Mouse (Mus musculus) left cerebral cortex, postnatal 4 days (tissue): ENCODE data around the gene Abcd1. TPM values are rescaled to one million over a fixed set of nuclear protein-coding genes. Genes with fewer than 3 reads are reported as not detected.

ENCODE experiments used
- DNase-seq: peaks from one replicate; pipeline ENCODE4 v3.0.0-alpha.2; 2022
- intact Hi-C: fragments of 180-260 bp; cut with DNase I; formaldehyde crosslinking; loops from one replicate; pipeline ENCODE4 v1.15.1; 2025
- total RNA-seq, 2 experiments: library from RNA; stranded (reverse); gene quantifications; 2 replicates each; pipeline ENCODE4 v1.2.3; 2021

Gene Abcd1
- total RNA-seq, result 10 to 100 TPM; 16.8 to 16.9 TPM

DNA sequence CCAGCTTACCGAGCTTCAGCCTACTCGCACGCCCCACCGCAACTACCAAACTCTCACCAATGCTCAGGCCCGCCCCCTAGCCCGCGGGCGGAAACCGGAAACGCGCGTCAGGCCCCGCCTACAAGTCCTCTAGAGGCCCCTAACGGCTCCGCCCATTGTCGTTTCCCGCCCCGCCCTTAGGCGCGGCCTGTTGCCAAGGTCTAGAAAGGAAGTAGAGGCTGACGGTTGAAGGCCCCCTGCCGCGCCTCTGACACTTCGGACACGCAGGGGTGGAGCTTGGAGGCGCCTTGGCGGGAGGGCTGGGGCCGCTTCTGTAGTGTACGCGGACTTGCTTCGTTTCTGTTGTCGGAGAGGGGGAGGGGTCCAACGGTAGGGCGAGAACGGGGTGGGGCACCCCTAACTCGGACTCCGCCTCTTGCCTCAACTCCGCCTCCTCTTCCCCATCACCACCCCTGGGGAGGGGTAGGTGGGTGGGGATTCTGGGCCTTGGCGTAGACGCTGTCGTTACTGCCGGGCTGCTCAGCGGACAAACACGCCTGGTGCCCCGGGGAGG, at the start of gene Abcd1, which contains the start of gene Bcap31:
TSS of gene Abcd1 (plus strand) at position 489 of the 553 bp plus-strand sequence.
TSS of gene Bcap31 (minus strand) at position 67 of the 553 bp plus-strand sequence.
- intact Hi-C loops, result no loop called here
- DNase-seq, result peak; percentile 95

DNA sequence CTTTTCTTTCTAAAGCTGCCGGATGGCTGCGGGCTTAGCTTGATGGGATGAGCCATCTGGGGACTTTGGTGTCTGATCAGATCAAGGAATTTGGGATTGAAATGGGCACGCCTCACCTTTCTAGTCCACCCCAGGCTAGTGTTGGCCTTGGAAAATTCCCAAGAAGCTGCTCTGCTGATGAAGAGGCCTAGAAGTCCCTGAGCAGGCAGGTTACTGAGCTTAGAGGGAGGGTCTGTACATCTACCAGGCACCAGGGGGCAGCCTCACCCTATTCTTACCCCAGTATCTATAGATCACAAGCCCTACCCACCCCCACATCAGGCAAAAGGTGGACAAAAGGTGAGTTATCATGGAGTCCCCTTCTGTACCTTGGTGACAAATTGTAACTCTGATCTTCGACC, 44.4 kb upstream of the Abcd1 start:
- peak; percentile 69 for DNase-seq
- intact Hi-C loops, result no loop called here

DNA sequence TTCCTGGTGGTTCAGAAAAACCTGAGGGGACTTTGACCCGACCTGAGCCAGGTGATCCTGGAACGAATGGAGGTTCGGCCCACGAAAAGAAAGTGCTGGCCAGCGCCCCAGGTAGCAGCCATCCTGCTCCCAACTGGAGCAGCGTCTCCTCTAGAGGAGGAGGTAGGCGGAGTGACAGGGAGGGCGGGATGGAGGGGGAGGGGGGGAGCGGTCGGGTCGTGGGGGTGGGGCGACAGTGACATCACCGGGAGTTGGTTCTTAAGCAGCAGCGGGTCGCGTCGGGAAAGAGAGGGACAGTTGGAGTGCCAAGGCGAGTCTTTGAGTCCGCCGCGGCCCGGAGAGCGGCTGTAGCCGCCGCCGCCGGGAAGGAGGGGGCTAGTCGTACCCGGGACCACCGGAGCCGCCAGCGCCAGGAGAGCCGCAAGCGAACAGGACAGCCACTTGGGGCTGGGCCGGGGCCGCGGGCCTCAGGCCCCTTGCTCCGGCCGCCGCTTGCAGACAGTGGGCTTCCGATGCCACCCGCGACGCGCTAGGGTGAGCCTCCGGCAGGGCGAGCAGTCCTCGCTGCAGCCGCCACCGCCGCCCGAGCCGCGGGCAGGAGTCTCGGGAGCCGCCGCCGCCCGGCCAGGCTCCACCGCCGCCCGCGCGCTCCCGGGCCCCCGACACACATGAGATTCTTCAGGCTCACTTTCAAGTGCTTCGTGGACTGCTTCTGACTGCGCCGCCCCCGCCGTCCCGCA, 43.3 kb upstream of the Abcd1 start, which contains the start of gene Slc6a8:
TSS of gene Slc6a8 (plus strand) at position 272 of the 740 bp plus-strand sequence.
- intact Hi-C loops, result no loop called here
- peak; percentile 82 for DNase-seq

DNA sequence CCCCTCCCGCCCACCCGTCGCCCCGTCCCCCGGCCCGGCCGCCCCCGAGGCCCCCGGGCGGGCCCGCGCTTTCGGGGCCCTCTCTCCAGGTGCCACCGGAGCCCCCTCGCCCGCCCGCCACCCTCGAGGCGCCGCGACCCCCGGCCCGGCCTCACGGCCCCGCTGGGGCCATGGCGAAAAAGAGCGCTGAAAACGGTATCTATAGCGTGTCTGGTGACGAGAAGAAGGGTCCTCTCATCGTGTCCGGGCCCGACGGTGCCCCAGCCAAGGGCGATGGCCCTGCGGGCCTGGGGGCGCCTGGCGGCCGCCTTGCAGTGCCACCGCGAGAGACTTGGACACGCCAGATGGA, 42.8 kb upstream of the Abcd1 start:
- intact Hi-C loops, result no loop called here

DNA sequence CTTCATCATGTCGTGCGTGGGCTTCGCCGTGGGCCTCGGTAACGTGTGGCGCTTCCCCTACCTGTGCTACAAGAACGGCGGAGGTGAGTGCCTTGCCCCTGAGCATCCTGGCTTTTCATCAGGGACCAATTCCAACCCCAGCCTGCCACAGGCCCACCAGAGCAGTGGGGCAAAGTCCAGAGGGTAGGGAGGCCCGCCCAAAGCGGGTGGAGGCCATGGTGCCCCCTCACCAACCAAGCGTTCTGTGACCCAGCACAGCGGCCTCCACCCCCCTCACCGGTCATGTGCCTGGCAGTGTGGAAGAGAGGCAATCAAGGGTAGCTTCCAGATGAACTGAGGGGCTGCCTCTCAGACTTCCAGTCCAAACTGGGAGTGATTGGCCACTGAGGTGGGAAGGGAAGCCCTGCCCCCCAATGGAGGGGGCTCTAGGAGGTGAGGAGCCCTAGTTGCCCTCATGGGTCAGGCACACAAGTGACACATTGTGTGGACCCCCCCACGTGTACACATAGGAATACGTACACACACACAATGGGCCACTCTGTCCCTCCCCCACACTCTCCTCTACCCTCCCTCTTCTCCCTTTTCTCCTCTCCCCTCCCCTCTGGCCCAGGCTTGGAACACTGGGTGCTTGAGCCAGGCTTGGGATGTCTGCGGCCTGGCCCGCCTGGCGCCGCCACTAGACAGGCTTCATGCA, 42.3 kb upstream of the Abcd1 start:
- DNase-seq, result peak; percentile 29
- intact Hi-C loops, result no loop called here

More for the DNA sequence above, 42.8 kb upstream of the Abcd1 start:
- DNase-seq, result no peak

DNA sequence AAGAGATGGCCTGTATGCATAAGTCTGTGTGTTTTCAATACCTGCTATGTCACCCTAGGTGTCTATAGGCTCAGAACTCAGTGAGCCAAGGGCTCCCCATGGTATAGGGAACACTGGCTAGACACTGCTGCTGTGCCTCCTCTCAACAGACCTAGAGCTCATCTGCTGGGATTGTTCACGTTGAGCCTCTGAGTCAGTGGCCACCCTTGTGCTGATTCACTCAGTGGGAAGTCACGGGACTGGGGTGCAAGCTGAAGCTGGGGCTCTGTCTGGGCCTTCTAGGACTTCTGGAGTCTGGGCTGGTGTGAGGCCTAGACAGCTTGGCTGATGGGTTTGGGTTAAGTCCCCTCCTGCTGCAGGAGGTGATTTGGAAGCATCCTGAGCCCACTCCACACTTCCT, 41.2 kb upstream of the Abcd1 start:
- intact Hi-C loops, result no loop called here

DNA sequence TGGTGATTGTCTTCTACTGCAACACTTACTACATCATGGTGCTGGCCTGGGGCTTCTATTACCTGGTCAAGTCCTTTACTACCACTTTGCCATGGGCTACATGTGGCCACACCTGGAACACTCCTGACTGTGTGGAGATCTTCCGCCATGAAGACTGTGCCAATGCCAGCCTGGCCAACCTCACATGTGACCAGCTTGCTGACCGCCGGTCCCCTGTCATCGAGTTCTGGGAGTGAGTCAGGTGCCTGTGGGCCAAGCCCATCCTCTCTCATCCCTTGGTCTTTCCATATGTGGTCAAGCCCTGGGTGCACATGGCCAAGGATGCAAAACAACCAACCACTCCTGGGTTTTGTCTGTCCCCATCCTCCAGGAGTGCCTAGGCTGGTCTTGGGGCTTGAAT, 39.7 kb upstream of the Abcd1 start:
- DNase-seq, result no peak
- intact Hi-C loops, result no loop called here

More for the DNA sequence above, 41.2 kb upstream of the Abcd1 start:
- no peak for DNase-seq

DNA sequence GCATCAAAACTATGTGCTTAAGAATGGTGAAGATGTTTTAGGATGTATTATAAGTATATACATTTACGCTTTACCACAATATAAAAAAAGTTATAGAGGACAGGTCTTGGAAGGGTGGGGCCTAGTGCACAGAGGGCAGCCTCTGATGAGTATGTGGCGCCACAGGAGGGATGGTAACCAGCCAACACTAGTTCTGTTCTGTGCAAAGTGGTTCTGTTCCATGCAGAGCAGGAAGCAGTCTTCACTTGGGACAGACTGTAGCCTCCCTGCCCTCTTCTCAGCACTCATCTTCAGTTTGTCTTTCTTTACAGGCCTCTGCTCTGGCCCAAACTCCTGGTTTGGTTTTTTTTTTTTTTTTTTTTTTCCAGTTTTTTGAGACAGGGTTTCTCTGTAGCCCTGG, 32.2 kb upstream of the Abcd1 start:
- intact Hi-C loops, result no loop called here
- DNase-seq, result no peak

DNA sequence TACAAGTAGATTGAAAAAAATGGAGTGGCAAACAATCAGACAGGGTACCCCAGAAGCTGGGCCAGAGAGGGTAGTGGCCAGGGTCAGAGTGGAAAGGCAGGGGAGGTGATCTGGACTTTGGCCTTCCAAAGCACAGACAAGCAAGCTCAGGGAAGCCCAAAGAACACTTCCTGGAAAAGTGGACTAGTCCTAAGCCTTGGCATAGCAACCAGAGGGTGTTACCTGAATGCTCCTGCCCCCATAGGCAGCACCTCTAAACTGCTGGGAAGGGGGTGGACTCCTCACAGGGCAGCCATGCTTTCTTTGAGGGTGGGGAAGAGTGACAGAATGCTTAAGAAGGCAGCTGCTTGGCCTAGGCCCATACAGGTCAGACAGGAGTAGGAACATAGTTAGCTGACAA, 31.4 kb upstream of the Abcd1 start:
- no peak for DNase-seq
- intact Hi-C loops, result no loop called here

DNA sequence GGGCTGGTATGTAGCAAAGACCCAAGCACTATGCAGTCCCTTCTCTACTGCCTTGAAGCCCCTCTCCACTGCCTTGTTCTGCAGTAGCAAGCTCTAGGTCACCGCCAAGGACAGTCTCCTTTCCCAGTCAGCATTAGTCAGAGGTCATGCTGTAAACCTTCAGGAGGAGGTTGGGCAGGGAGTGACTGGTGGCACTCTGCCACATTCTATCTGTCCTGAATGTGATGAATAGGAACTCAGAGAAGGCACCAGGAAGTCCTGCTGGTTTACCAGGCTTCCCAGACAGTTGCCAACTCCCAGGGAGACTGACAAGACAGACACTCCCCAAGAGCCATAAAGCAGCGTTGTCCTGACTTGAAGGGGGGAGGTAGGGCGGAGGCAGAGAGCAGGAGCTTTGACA, 30.8 kb upstream of the Abcd1 start:
- intact Hi-C loops, result no loop called here
- no peak for DNase-seq

DNA sequence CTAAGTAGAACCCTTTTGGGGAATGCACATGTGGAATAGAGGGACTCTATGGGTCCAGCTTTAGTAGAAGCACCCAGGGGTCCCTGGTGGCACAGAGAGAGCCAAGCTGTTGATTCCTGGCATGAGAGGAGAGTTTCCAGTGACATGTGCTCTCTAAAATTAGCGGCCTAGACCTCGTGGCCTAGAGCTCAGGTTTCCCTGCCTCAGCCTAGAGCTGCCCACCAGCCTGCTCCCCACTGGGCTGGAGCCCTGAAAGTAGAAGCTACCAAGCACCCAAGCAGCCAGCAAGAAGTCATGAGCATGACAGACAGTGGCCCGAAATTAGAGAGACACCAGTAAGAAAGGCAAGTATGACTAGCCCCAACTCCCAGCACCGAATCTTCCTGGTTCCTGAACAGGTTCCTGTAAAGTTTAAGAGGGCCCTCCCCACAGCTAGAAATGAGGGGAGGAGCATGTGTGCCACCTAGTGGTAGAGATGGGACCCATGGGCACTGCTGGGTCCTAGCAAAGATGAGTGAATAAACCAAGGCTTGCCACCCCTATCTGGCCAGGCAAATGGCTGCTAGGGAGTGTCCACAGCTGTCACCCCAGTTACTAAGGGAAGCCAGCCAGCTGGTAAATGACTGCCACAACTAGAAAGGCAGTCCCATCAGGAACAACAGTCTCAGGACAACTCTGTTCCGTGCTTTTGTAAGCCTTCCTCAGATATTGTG, 25.3 kb upstream of the Abcd1 start:
- DNase-seq, result peak; percentile 49
- intact Hi-C loops, result loop anchor here (10.0 kb wide), 1 partner anchor 636 kb away; no protein-coding TSS in a partner anchor

DNA sequence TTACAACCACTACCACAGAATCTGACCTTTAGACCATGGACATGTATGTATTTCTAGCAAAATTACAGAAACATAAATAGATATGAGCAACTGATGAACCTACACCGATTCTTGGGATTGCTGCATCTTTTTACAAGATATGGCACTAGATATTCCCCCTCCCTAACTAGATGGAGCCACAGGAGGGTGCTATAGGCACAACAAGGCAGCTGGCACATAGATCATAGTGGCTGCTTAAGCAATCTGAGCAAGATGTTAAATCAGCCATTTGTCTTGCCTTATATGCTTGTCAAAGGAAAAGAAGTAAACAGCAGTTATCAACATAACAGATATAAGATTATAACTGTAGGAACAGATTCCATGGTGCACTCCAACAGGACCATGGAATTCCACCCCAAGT, 15.9 kb upstream of the Abcd1 start:
- intact Hi-C loops, result no loop called here
- DNase-seq, result no peak

DNA sequence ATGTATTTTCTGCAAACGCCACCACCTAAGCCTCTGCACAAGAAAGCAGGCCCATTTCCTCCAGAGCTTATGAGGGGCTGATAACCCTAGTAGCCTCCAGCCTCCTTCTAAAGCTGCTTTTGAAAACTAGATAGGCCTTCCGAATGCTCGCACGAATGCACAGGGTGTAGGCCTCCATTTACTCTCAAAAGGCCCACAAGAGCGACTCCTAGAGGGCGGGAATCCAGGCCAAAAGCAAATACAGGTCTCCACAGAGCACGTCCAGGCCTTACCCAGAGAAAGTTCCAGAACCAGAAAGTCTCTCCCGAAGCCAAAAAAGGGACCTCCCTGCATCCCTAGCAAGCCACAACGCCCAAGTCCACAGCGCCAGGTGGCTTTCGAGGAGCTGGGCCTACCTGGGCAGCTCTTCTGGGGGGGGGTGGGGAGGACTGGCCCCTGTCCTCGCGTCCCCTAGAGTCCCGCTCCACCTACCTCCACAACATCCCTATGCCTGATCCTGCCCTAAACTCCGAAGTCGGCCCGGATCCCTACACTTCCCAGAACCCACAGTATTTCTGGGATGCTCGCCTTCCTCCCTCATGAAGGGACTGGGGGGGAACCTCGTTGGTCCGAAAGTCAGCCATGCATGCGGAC, 805 bp upstream of the Abcd1 start:
- intact Hi-C loops, result no loop called here
- peak; percentile 35 for DNase-seq

DNA sequence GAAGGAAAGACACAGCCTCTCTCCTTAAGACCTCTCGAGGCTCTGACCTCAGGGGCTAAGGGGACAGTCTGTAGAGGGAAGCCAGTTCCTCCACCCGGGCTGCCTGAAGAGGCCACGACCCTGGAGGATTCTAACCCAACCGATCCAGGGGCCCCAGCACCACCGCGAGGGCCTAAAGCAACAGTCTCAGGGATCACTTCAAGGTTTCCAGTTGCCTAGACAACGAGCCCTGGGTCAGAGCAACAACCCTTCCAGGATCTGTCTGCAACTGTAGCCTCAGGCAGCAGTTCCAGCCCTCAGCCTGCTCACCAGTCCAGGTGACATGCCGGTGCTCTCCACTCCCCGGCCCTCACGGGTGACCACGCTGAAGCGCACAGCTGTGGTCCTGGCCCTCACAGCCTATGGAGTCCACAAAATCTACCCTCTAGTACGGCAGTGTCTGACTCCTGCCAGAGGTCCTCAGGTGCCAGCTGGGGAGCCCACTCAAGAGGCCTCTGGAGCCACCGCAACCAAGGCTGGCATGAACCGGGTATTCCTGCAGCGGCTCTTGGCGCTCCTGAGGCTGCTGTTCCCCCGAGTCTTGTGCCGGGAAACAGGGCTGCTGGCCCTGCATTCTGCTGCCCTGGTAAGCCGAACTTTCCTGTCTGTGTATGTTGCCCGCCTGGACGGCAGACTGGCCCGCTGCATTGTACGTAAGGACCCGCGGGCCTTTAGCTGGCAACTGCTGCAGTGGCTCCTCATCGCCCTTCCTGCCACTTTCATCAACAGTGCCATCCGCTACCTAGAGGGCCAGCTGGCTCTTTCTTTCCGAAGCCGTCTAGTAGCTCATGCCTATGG, 530 bp downstream of the Abcd1 start:
- DNase-seq, result peak; percentile 9
- intact Hi-C loops, result no loop called here

DNA sequence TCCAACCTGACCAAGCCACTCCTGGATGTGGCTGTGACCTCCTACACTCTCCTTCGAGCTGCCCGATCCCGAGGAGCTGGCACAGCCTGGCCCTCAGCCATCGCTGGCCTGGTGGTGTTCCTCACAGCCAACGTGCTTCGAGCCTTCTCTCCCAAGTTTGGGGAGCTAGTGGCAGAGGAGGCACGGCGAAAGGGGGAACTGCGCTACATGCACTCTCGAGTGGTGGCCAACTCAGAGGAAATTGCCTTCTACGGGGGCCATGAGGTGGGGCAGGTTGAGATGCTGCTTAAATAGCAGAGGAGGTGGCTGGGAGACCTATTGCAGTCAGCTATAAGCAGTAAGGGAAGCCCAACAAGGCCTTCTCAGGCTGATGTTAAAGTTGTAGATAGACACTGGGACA, 1.3 kb downstream of the Abcd1 start:
- peak; percentile 16 for DNase-seq
- intact Hi-C loops, result no loop called here

DNA sequence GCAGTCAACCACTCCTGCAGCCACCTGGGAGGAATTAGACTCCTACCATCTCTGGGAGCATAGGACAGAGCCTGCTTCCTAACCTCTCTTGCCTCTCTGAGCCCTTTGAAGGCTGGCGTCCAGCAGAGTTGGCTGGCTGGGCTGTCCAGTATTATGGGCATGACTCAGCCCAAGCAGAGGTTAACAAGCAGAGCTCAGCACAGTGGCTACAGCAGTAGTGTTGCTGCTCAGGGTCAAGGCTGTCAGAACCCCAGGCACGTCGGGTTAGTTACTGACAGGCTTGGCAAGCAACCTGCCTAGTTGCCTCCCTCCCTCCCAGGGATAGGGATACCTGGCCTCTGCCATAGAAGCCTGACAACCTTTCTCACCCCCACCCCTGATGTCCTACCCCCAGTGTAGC, 1.9 kb downstream of the Abcd1 start:
- no peak for DNase-seq
- intact Hi-C loops, result no loop called here

DNA sequence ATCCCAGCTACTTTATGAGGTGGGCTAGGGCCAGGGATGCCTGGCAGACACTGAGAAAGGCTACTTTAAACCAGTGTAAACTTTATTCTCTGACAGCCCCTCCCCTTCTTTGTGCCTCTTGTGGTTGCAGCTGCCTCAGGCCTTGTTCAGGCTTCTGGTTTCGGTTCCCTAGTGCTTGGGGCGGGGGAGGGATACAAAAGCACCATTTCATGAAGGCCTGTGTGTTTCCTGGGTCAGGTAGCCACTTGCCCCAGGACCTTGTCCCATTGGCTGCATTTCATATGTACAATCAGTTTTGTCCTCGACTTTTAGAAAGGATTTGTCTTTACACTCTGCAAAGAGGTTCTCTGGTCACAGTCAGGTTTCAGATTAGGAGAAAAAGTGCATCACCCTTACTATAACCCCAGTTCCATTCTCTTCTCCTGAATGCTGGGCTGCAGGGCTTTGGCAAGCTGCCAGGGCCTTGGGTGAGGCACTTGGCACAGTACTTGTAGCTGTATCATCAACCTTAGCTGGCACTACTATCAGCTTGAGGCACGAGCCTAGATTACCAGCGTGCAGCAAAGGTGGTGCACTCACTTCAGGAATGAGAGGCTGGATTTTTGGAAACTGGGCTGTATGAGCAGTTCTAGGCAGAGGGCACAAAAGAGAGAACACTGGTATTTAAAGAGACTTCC, 2.4 kb downstream of the Abcd1 start:
- DNase-seq, result peak; percentile 26
- intact Hi-C loops, result no loop called here

DNA sequence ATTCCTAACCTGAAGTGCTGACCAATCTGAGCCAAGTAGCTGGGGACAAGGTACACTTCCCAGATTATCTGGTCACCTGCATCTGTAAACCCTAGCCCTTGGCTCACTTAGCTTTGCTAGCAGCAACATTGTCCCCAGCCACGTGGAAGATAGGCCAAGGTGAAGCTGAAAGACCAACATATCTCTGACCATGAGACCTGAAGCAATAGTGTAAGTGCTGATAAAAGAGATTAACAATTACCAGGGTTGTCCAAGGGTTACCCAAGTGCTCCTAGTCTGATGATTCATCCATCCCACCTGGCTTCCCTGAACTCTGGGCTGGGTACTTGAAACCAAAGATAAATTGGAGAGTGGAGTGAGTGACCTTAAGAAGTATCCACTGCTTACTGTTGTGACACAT, 14.5 kb downstream of the Abcd1 start:
- intact Hi-C loops, result no loop called here
- DNase-seq, result no peak

DNA sequence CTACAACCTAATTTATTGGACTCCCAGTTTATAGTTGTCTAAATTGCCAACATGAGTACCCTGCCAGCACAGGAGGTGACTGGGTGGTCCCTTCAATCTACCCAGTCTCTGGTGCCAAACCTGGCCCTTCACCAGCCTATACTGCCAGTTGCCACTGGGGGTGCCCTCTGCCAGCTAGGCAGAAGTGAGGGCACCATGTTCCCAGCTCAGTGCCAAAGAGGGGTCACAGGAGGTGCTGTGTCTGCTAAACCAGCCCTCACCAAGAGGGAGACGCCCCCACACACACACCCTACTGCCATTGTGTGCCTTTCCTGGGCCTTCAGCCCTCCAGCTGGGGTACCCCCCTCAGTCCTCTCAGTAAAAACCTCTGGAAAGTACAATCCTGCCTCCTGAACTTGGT, 21.8 kb downstream of the Abcd1 start:
- intact Hi-C loops, result no loop called here
- peak; percentile 24 for DNase-seq
